29 mouse cellular contexts compared by ENCODE assay signal in genomic region chr14:75903131-75903530, GRCm38 (mm10). TPM values are rescaled to one million over a fixed set of nuclear protein-coding genes. Genes with fewer than 3 reads are reported as not detected.
DNase-seq lines count a peak whose midpoint lies in the region; ATAC-seq and TF ChIP-seq lines count a peak whose summit lies in the region.
"Had no signal": no experiment of that assay in that cellular context is flagged by ENCODE, and none has a peak within 500 bp of the region (broad histone marks: within the 10 kb centered on the region; RNA-seq: fewer than 3 reads in every experiment).

No protein-coding gene starts in this region.

- no peak for DNase-seq in layer of hippocampus, adult 2 months (ENCODE audit: low spot score in 2 of 2)
- no peak for DNase-seq in layer of hippocampus, adult 9-10 months (ENCODE audit: low spot score)
- DNase-seq in lung, postnatal 14 days, result peak; percentile 60
- no peak for DNase-seq in lung, postnatal 0 days (ENCODE audit: low spot score)
- no peak for DNase-seq in stomach, postnatal 0 days (ENCODE audit: low spot score)
- DNase-seq in urinary bladder, adult 2 months (ENCODE audit: low spot score), result no peak
- DNase-seq: adrenal gland, adult 2 months; adrenal gland, postnatal 14 days; cerebellum, adult 11 months; cerebellum, adult 2 months; cerebellum, adult 9-11 months; cerebellum, postnatal 25 days; forebrain, postnatal 0 days; gastrocnemius, postnatal 10 days; gastrocnemius, postnatal 36 days had no signal

- TF ChIP-seq EP300 in lung, postnatal 0 days (IDR thresholded peaks at IDR 0.05), result no peak
- TF ChIP-seq EP300 in stomach, postnatal 0 days (optimal IDR thresholded peaks at IDR 0.05), result no peak

- H3K27ac ChIP-seq in layer of hippocampus, adult 2 months, result peak overlapping the region; percentile 87; the same call in 1 of the 2 replicates
- no peak overlapping the region for H3K27ac ChIP-seq in lung, postnatal 0 days (ENCODE audit: low read length)
- no peak overlapping the region for H3K27ac ChIP-seq in stomach, postnatal 0 days (replicated peaks)
- H3K27ac ChIP-seq: embryonic facial prominence, embryonic 12.5 days; embryonic facial prominence, embryonic 15.5 days; hindbrain, embryonic 10.5 days; hindbrain, embryonic 14.5 days; hindbrain, postnatal 0 days had no signal

- no peak overlapping the region for H3K4me2 ChIP-seq in lung, postnatal 0 days (replicated peaks; ENCODE audit: low read depth, low read length)
- H3K4me2 ChIP-seq in stomach, postnatal 0 days (replicated peaks; ENCODE audit: low read depth), result no peak overlapping the region
- H3K4me2 ChIP-seq: embryonic facial prominence, embryonic 12.5 days; embryonic facial prominence, embryonic 15.5 days; heart, embryonic 11.5 days; hindbrain, embryonic 14.5 days had no signal

- no peak overlapping the region for H3K4me3 ChIP-seq in layer of hippocampus, adult 2 months
- H3K4me3 ChIP-seq in lung, postnatal 0 days (ENCODE audit: low read depth, low read length), result no peak overlapping the region
- H3K4me3 ChIP-seq in stomach, postnatal 0 days (ENCODE audit: low read depth, low read length), result no peak overlapping the region
- H3K4me3 ChIP-seq: embryonic facial prominence, embryonic 12.5 days; embryonic facial prominence, embryonic 15.5 days; hindbrain, embryonic 10.5 days had no signal

- no peak for TF ChIP-seq CTCF in layer of hippocampus, adult 2 months (conservative IDR thresholded peaks at IDR 0.05)
- no peak for TF ChIP-seq CTCF in lung, postnatal 0 days (IDR thresholded peaks at IDR 0.05)
- no peak for TF ChIP-seq CTCF in stomach, postnatal 0 days (IDR thresholded peaks at IDR 0.05; ENCODE audit: low read depth)

- H3K9me3 ChIP-seq in lung, postnatal 0 days (ENCODE audit: low read length), result no peaks in the 10 kb centered on the region
- no peaks in the 10 kb centered on the region for H3K9me3 ChIP-seq in stomach, postnatal 0 days (ENCODE audit: control insufficient read depth, low read length)
- H3K9me3 ChIP-seq: embryonic facial prominence, embryonic 12.5 days; embryonic facial prominence, embryonic 15.5 days; hindbrain, embryonic 10.5 days had no signal

- WGBS in lung, postnatal 0 days, result 89% methylated on average over 3 of the region's 3 CpGs
- WGBS in stomach, postnatal 0 days, result 61% methylated on average over 3 of the region's 3 CpGs

- ATAC-seq in lung, postnatal 0 days, result no peak
- ATAC-seq in stomach, postnatal 0 days (ENCODE audit: low FRiP score, low TSS enrichment), result 0 out of 2 replicates have a peak, but pooled peaks have one; percentile 15
- ATAC-seq: CD4-positive, CD25-positive, alpha-beta regulatory T cell, adult 4 months; forebrain, embryonic 14.5 days; forebrain, postnatal 0 days; hindbrain, postnatal 0 days had no signal

- no peaks in the 10 kb centered on the region for H3K4me1 ChIP-seq in lung, postnatal 0 days (ENCODE audit: insufficient read depth, low read depth, low read length)
- no peaks in the 10 kb centered on the region for H3K4me1 ChIP-seq in stomach, postnatal 0 days (replicated peaks; ENCODE audit: control insufficient read depth, insufficient read depth)

- peaks cover 7% of the 10 kb centered on the region; the same call in 1 of the 2 replicates for H3K36me3 ChIP-seq in lung, postnatal 0 days (ENCODE audit: insufficient read depth, low read length)
- H3K36me3 ChIP-seq in stomach, postnatal 0 days (ENCODE audit: control insufficient read depth, insufficient read depth, low read length), result peaks cover 6% of the 10 kb centered on the region; the same call in 1 of the 2 replicates

- H3K27me3 ChIP-seq in lung, postnatal 0 days (replicated peaks; ENCODE audit: insufficient read depth, low read length), result no peaks in the 10 kb centered on the region
- no peaks in the 10 kb centered on the region for H3K27me3 ChIP-seq in stomach, postnatal 0 days (ENCODE audit: control insufficient read depth, insufficient read depth, low read length)
- H3K27me3 ChIP-seq: embryonic facial prominence, embryonic 12.5 days; embryonic facial prominence, embryonic 15.5 days had no signal

- H3K9ac ChIP-seq in lung, postnatal 0 days (replicated peaks; ENCODE audit: low read depth), result no peak overlapping the region
- no peak overlapping the region for H3K9ac ChIP-seq in stomach, postnatal 0 days (ENCODE audit: low read length)
- H3K9ac ChIP-seq: embryonic facial prominence, embryonic 12.5 days; embryonic facial prominence, embryonic 15.5 days; forebrain, postnatal 0 days; hindbrain, embryonic 14.5 days had no signal

RNA-seq across cellular contexts. Expression of gene Kctd4, which starts 51.7 kb away (rescaled TPM):
- total RNA-seq in layer of hippocampus, adult 2 months (2021), result 10 to 100 TPM; 60.6 to 63.3 TPM
- polyA plus RNA-seq in lung, postnatal 0 days (2015; fragmentation: Nextera tagmentation; extraction: Ambion mirVana), result 0.21 and 0.24 TPM in 2 replicates
- polyA plus RNA-seq in stomach, postnatal 0 days (2015; fragmentation: Nextera tagmentation; extraction: Ambion mirVana), result 9.8 and 10.4 TPM in 2 replicates
- polyA plus RNA-seq in urinary bladder, adult 2 months (2012; rRNA removed), result not detected in 2 replicates
- total RNA-seq: adrenal gland, adult 2 months; adrenal gland, postnatal 14 days; adrenal gland, postnatal 4 days; common myeloid progenitor, adult 5-6 weeks; gastrocnemius, postnatal 36 days; granulocyte monocyte progenitor cell, adult 5-6 weeks; heart, adult 8-10 months; heart, postnatal 36 days had no signal
- polyA plus RNA-seq: adrenal gland, adult 2 months; C2C12 had no signal

RNA-seq across cellular contexts. Expression of gene Tpt1, which starts 58.2 kb away (rescaled TPM):
- 1,000 to 10,000 TPM in 1 of 2 experiments, 100 to 1,000 TPM in 1; 932 to 1,022 TPM for total RNA-seq in layer of hippocampus, adult 2 months (2021)
- polyA plus RNA-seq in lung, postnatal 0 days (2015; fragmentation: Nextera tagmentation; extraction: Ambion mirVana), result 1,257 and 1,264 TPM in 2 replicates
- 1,101 and 1,127 TPM in 2 replicates for polyA plus RNA-seq in stomach, postnatal 0 days (2015; fragmentation: Nextera tagmentation; extraction: Ambion mirVana)
- 2,550 and 3,005 TPM in 2 replicates for polyA plus RNA-seq in urinary bladder, adult 2 months (2012; rRNA removed)
